Mouse (Mus musculus) neural tube, embryonic 15.5 days (tissue): ENCODE measurements around the gene Ucn3. TPM values are rescaled to one million over a fixed set of nuclear protein-coding genes. Genes with fewer than 3 reads are reported as not detected.
"Not testable (repeated sequence)": the region's sequence is repeated elsewhere in the genome, so short reads cannot be mapped to it uniquely, and the experiment has no call there.

ENCODE experiments used
- ATAC-seq: fragments of 200-750 bp; cut with Nextera tagmentation; 2 replicates; pipeline ENCODE4 v1.8.0; 2017; ENCODE audit warnings: mild to moderate bottlenecking, moderate TSS enrichment, moderate library complexity; ENCODE audit not compliant: low FRiP score
- H3K27ac ChIP-seq: fragments of 300-500 bp; sonication (generic); replicated peaks from 2 replicates; pipeline ENCODE4 v1.5.1; 2015; ENCODE audit warnings: mild to moderate bottlenecking, inconsistent platforms
- H3K27me3 ChIP-seq: fragments of 300-500 bp; sonication (generic); replicated peaks from 2 replicates; pipeline ENCODE4 v1.6.1; 2015; ENCODE audit warnings: inconsistent platforms
- H3K36me3 ChIP-seq: fragments of 300-500 bp; sonication (generic); 2 replicates; pipeline ENCODE4 v1.6.1; 2015; ENCODE audit warnings: inconsistent platforms
- H3K4me1 ChIP-seq: fragments of 300-500 bp; sonication (generic); 2 replicates; pipeline ENCODE4 v1.6.1; 2015; ENCODE audit warnings: inconsistent platforms
- H3K4me2 ChIP-seq: fragments of 300-500 bp; sonication (generic); 2 replicates; pipeline ENCODE4 v1.6.1; 2015; ENCODE audit warnings: inconsistent platforms, mild to moderate bottlenecking, moderate library complexity
- H3K4me3 ChIP-seq: fragments of 300-500 bp; sonication (generic); replicated peaks from 2 replicates; pipeline ENCODE4 v1.5.1; 2015; ENCODE audit warnings: mild to moderate bottlenecking, inconsistent platforms
- H3K9ac ChIP-seq: fragments of 300-500 bp; sonication (generic); replicated peaks from 2 replicates; pipeline ENCODE4 v1.6.1; 2015; ENCODE audit warnings: mild to moderate bottlenecking, inconsistent platforms
- H3K9me3 ChIP-seq: fragments of 300-500 bp; sonication (generic); replicated peaks from 2 replicates; pipeline ENCODE4 v1.6.1; 2016; ENCODE audit warnings: inconsistent platforms
- WGBS: fragments of 180-500 bp; shearing (Covaris S2); methylation state at CpG from one replicate; pipeline ENCODE4 v1.1.7; 2015; ENCODE audit warnings: mixed read lengths; 5-methylcytosine and 5-hydroxymethylcytosine counted together
- polyA plus RNA-seq: library from polyadenylated mRNA; unstranded; fragments of >200 nt; fragmentation: Nextera tagmentation; extraction: Ambion mirVana; gene quantifications from 2 replicates; pipeline ENCODE4 v1.2.1, GENCODE M21; 2015

The Ucn3 gene
- polyA plus RNA-seq, 1 experiment from 2014 or later, result not detected

DNA sequence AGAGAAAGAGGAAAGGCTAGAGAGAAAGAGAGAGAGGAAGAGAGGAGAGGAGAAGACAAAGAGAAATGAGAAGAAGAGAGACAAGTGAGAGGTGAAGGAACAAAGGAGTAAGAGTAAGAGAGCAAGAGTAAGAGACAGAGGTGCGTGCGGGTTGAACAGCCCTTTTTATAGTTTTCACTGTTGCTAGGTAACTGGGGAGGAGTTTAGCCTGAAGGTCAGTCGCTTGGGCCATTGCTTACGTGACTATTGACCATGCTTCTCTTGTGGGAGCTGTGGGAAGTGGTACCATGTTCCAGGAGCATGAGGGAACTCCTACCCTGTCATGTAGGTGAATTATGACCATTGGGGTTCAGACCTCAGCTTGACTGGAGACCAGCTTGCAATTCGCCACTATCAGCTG, 34.8 kb downstream of the Ucn3 start:
- no peak for ATAC-seq
- no peaks in the 10 kb centered on the region for H3K36me3 ChIP-seq
- H3K4me2 ChIP-seq, result no peak overlapping the region
- no peaks in the 10 kb centered on the region for H3K27me3 ChIP-seq
- 65% methylated on average over 5 of the region's 5 CpGs for WGBS
- H3K4me1 ChIP-seq, result no peaks in the 10 kb centered on the region
- no peaks in the 10 kb centered on the region for H3K9me3 ChIP-seq
- H3K9ac ChIP-seq, result no peak overlapping the region
- H3K27ac ChIP-seq, result no peak overlapping the region
- no peak overlapping the region for H3K4me3 ChIP-seq

DNA sequence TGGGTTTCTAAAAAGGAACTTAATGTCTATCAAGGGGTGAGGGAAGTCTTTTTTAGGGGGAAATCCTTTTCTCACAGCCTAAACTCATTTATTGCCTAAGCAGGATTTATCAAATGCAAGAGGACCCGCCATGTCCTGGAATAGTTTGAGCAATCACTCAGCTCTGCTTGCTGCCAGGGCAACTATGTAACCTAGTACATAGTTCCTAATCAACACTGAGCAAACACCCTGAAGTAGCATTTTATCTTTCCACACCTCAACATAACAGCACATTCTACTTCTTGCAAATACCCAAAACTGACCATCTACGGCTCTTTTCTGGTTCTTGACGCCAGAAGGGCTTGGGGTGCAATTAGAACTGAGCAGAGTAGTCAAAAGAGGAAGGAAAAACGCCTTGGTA, 36.9 kb downstream of the Ucn3 start:
- Histone ChIP-seq H3K4me3 (no peak overlapping the region), H3K4me1 (no peaks in the 10 kb centered on the region), H3K36me3 (no peaks in the 10 kb centered on the region), H3K27me3 (no peaks in the 10 kb centered on the region), H3K27ac (no peak overlapping the region), H3K4me2 (no peak overlapping the region), H3K9ac (no peak overlapping the region), H3K9me3 (no peaks in the 10 kb centered on the region)
- WGBS, result 88% methylated on average over 4 of the region's 4 CpGs
- no peak for ATAC-seq

GRCm38 (mm10) chr13:3907151-3907696, 37.9 kb downstream of the Ucn3 start:
- no peak overlapping the region for H3K4me3 ChIP-seq
- no peaks in the 10 kb centered on the region for H3K36me3 ChIP-seq
- WGBS, result 84% methylated on average over 6 of the region's 6 CpGs
- ATAC-seq, result no peak
- no peaks in the 10 kb centered on the region for H3K27me3 ChIP-seq
- H3K4me1 ChIP-seq, result no peaks in the 10 kb centered on the region
- no peak overlapping the region for H3K27ac ChIP-seq
- H3K9ac ChIP-seq, result no peak overlapping the region
- no peaks in the 10 kb centered on the region for H3K9me3 ChIP-seq
- no peak overlapping the region for H3K4me2 ChIP-seq

DNA sequence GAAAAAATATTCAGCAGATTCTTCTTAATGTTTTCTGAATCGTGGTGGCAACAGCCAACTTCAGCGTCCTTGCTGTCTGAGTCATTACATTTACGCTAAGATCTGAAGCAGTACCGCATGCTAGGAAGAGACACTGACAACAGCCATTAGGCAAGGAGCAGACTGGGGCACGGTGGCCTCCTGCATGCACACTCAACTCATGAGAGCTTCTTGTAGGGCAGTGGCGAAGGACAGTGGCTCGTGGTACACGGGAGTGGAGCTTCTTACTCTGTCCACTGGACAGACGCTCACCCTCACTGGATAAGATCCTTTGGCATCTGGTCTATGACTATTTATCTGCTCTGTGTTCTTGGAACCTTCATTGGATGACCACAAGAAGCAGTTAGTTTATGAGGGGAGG, 45.8 kb downstream of the Ucn3 start:
- no peaks in the 10 kb centered on the region for H3K27me3 ChIP-seq
- H3K4me1 ChIP-seq, result no peaks in the 10 kb centered on the region
- H3K4me3 ChIP-seq, result no peak overlapping the region
- WGBS, result 93% methylated on average over 9 of the region's 9 CpGs
- H3K36me3 ChIP-seq, result no peaks in the 10 kb centered on the region
- H3K27ac ChIP-seq, result no peak overlapping the region
- no peaks in the 10 kb centered on the region for H3K9me3 ChIP-seq
- no peak overlapping the region for H3K4me2 ChIP-seq
- H3K9ac ChIP-seq, result no peak overlapping the region
- no peak for ATAC-seq

DNA sequence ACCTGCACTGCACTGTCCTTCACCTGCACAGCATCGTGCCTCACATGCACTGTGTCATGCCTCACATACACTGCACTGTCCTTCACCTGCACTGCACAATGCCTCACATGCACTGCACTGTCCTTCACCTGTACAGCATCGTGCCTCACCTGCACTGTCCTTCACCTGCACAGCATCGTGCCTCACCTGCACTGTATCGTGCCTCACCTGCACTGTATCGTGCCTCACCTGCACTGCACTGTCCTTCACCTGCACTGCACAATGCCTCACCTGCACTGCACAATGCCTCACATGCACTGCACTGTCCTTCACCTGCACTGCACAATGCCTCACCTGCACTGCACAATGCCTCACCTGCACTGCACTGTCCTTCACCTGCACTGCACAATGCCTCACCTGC, 46.9 kb downstream of the Ucn3 start:
- not testable (repeated sequence) for H3K4me2 ChIP-seq, H3K27ac ChIP-seq, H3K9ac ChIP-seq, ATAC-seq, H3K4me3 ChIP-seq, H3K36me3 ChIP-seq, H3K4me1 ChIP-seq, H3K9me3 ChIP-seq, H3K27me3 ChIP-seq
- 96% methylated on average over 5 of the region's 5 CpGs for WGBS

DNA sequence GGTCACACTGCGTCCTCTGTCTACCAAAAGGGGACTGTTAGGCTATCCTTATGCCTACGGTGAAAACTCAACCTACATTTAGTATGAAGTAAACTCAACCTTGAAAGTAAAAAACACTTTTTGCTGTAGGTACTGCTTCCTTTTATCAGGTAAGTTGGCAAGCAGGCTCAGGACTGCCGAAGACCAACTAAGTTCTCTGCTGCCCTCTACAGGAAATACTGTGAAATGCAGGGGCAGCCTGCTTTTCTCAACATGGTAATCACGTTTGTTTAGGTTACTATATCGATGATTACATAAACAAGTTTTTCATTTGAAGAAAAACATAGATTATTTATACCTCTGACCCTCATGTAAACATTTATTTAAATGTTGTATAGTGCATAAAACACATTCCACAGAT, 48.2 kb downstream of the Ucn3 start:
- no peak overlapping the region for H3K27ac ChIP-seq
- H3K27me3 ChIP-seq, result peaks cover under 1% of the 10 kb centered on the region; the same call in 1 of the 2 replicates
- WGBS, result 39% methylated on average over 5 of the region's 5 CpGs
- H3K4me3 ChIP-seq, result no peak overlapping the region
- 0 out of 2 replicates have a peak, but pooled peaks cover 4% of the 10 kb centered on the region for H3K4me1 ChIP-seq
- H3K36me3 ChIP-seq, result no peaks in the 10 kb centered on the region
- H3K9me3 ChIP-seq, result no peaks in the 10 kb centered on the region
- no peak overlapping the region for H3K9ac ChIP-seq
- ATAC-seq, result no peak
- H3K4me2 ChIP-seq, result no peak overlapping the region

DNA sequence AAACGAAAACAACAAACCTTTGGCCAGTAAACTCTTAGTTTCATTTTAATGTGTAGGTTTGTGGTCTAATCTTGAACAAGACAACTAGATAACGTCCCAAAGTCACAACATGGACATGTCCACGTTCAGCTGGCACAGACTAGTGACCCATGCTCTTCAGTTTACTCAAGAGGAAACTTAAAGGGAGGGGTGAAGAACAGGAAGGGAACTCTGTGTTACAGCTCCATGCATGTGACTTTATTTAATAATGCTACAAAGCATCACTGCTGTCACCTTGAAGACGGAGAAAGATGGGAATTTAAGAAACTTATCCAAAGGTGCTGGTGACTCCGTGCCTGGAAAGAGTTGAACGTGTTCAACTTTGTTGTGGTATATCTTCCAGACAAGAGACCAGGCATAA, 49.1 kb downstream of the Ucn3 start:
- no peaks in the 10 kb centered on the region for H3K36me3 ChIP-seq
- no peak overlapping the region for H3K4me2 ChIP-seq
- no peak for ATAC-seq
- H3K9ac ChIP-seq, result no peak overlapping the region
- WGBS, result 89% methylated on average over 6 of the region's 6 CpGs
- H3K9me3 ChIP-seq, result no peaks in the 10 kb centered on the region
- H3K4me3 ChIP-seq, result no peak overlapping the region
- H3K27me3 ChIP-seq, result peaks cover 7% of the 10 kb centered on the region; the same call in 1 of the 2 replicates
- no peak overlapping the region for H3K27ac ChIP-seq
- H3K4me1 ChIP-seq, result 0 out of 2 replicates have a peak, but pooled peaks cover 4% of the 10 kb centered on the region

DNA sequence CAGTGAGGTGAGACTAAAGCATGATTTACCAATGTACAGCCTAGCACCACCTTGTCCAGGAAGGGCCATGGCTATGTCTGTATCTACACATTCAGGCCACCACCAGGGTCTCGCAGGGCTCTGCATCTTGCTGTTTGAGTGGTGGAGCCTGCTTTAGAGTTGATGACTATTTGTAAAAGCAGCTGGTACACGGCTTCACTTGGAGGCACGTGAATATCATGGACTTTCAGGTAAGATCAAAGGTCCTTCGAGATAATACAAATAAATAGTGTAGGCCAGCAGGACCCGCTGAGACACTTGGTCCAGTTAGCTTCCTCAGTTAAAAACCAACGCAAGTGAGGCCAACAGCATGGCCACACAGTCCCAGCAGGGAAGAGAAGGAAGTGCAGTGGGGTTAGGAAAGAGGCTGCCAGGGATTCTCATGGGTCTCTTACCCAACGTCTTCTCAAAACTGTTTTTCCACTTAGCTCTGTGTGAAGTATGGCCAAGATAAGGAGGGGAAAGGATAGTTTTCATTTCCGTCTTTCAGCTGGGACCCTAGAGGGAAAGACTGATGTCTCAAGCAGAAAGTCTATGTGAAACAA, 49.7 kb downstream of the Ucn3 start:
- H3K36me3 ChIP-seq, result no peaks in the 10 kb centered on the region
- no peaks in the 10 kb centered on the region for H3K9me3 ChIP-seq
- no peak overlapping the region for H3K4me2 ChIP-seq
- H3K4me1 ChIP-seq, result 0 out of 2 replicates have a peak, but pooled peaks cover 4% of the 10 kb centered on the region
- no peak overlapping the region for H3K9ac ChIP-seq
- ATAC-seq, result no peak
- no peak overlapping the region for H3K27ac ChIP-seq
- no peak overlapping the region for H3K4me3 ChIP-seq
- peaks cover 7% of the 10 kb centered on the region; the same call in 1 of the 2 replicates for H3K27me3 ChIP-seq
- WGBS, result 86% methylated on average over 8 of the region's 8 CpGs

GRCm38 (mm10) chr13:3894549-3894948, 50.6 kb downstream of the Ucn3 start:
- H3K27me3 ChIP-seq, result peaks cover 7% of the 10 kb centered on the region; the same call in 1 of the 2 replicates
- no peak overlapping the region for H3K9ac ChIP-seq
- H3K4me1 ChIP-seq, result 0 out of 2 replicates have a peak, but pooled peaks cover 4% of the 10 kb centered on the region
- 78% methylated on average over 8 of the region's 8 CpGs for WGBS
- H3K27ac ChIP-seq, result no peak overlapping the region
- H3K36me3 ChIP-seq, result no peaks in the 10 kb centered on the region
- H3K9me3 ChIP-seq, result no peaks in the 10 kb centered on the region
- no peak overlapping the region for H3K4me3 ChIP-seq
- ATAC-seq, result no peak
- no peak overlapping the region for H3K4me2 ChIP-seq

GRCm38 (mm10) chr13:3893126-3893734, 51.9 kb downstream of the Ucn3 start:
- WGBS, result under 1% methylated on average over 35 of the region's 35 CpGs
- Histone ChIP-seq H3K9ac (peak overlapping the region; percentile 60), H3K27ac (no peak overlapping the region), H3K27me3 (peaks cover 7% of the 10 kb centered on the region; the same call in 1 of the 2 replicates), H3K9me3 (no peaks in the 10 kb centered on the region), H3K4me2 (peak overlapping the region; percentile 85), H3K4me1 (0 out of 2 replicates have a peak, but pooled peaks cover 4% of the 10 kb centered on the region), H3K36me3 (peaks cover 4% of the 10 kb centered on the region; the same call in 1 of the 2 replicates), H3K4me3 (peak overlapping the region; percentile 55)
- peak; percentile 99 for ATAC-seq

DNA sequence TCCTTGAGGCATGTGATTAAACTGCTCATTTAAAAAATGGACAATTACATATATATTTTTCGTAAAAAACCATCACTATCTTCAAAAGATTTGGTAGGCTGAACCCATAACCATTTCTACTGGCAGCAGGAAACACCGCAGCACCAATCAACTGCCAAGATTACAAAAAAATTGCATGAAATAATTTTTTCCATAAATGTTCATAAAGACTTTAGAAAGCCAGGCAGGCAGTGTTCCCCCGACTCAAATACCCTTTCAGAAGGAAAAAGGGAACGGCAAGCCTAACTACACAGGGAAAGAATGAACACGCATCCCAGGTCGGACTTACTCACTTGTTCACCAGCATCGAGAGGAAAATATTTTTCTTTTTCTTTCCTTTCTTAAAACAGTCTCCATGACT, 52.5 kb downstream of the Ucn3 start:
- H3K27me3 ChIP-seq, result peaks cover 7% of the 10 kb centered on the region; the same call in 1 of the 2 replicates
- 0 out of 2 replicates have a peak, but pooled peaks cover 4% of the 10 kb centered on the region for H3K4me1 ChIP-seq
- no peaks in the 10 kb centered on the region for H3K9me3 ChIP-seq
- peak overlapping the region; percentile 85 for H3K4me2 ChIP-seq
- H3K27ac ChIP-seq, result no peak overlapping the region
- H3K36me3 ChIP-seq, result peaks cover 9% of the 10 kb centered on the region
- 0 out of 2 replicates have a peak overlapping the region, but pooled peaks have one; percentile 37 for H3K9ac ChIP-seq
- no peak for ATAC-seq
- WGBS, result 26% methylated on average over 7 of the region's 7 CpGs
- H3K4me3 ChIP-seq, result peak overlapping the region; percentile 55
